Mouse (Mus musculus): ENCODE measurements at regions not wholly inside any gene's neighbourhood (a gene's known extent, or its start where the extent isn't known, plus 50 kb on each side); places are given as distances from the start of the nearest gene placed in this dataset.

GRCm38 (mm10) chr9:31794911-31795310 is 118.4 kb downstream of the Barx2 start:
- H3K9ac ChIP-seq (replicated peaks): no peak overlapping the region
- H3K27ac ChIP-seq: no peak overlapping the region
- WGBS (ENCODE audit: insufficient replicate concordance): 58% methylated on average over 2 of the region's 2 CpGs
- H3K4me1 ChIP-seq (replicated peaks; ENCODE audit: control insufficient read depth in 2 of 2, insufficient read depth in 2 of 2, low read length in 1 of 2): no peaks in the 10 kb centered on the region
- no peaks in the 10 kb centered on the region for H3K9me3 ChIP-seq (ENCODE audit: control insufficient read depth, low read length)
- no peaks in the 10 kb centered on the region for H3K27me3 ChIP-seq (ENCODE audit: control insufficient read depth, insufficient read depth, low read length)
- H3K4me2 ChIP-seq (ENCODE audit: low read depth): no peak overlapping the region
- no peak overlapping the region for H3K4me3 ChIP-seq (ENCODE audit: insufficient read depth in 1 of 2, low read depth in 2 of 2, low read length in 2 of 2)
- DNase-seq (ENCODE audit: low read depth in 3 of 3, low spot score in 3 of 3) (no peak), ATAC-seq (ENCODE audit: insufficient read depth) (no peak)
- TF ChIP-seq EP300 (IDR thresholded peaks at IDR 0.05; ENCODE audit: low read depth) (no peak), CTCF (IDR thresholded peaks at IDR 0.05; ENCODE audit: low read depth) (no peak)
- no peaks in the 10 kb centered on the region for H3K36me3 ChIP-seq (replicated peaks; ENCODE audit: control insufficient read depth, insufficient read depth, low read depth)

- 63% methylated on average over 3 of the region's 3 CpGs for WGBS (ENCODE audit: insufficient replicate concordance)
- H3K27ac ChIP-seq: no peak overlapping the region
- DNase-seq (ENCODE audit: low read depth in 3 of 3, low spot score in 3 of 3): no peak
- TF ChIP-seq CTCF (IDR thresholded peaks at IDR 0.05; ENCODE audit: low read depth) (no peak), EP300 (IDR thresholded peaks at IDR 0.05; ENCODE audit: low read depth) (no peak)
- H3K36me3 ChIP-seq (replicated peaks; ENCODE audit: control insufficient read depth, insufficient read depth, low read depth): no peaks in the 10 kb centered on the region
- H3K9ac ChIP-seq (replicated peaks): no peak overlapping the region
- no peaks in the 10 kb centered on the region for H3K27me3 ChIP-seq (ENCODE audit: control insufficient read depth, insufficient read depth, low read length)
- H3K4me2 ChIP-seq (ENCODE audit: low read depth): no peak overlapping the region
- ATAC-seq (ENCODE audit: insufficient read depth): no peak
- H3K4me3 ChIP-seq (ENCODE audit: insufficient read depth in 1 of 2, low read depth in 2 of 2, low read length in 2 of 2): no peak overlapping the region
- H3K9me3 ChIP-seq (ENCODE audit: control insufficient read depth, low read length): no peaks in the 10 kb centered on the region
- no peaks in the 10 kb centered on the region for H3K4me1 ChIP-seq (replicated peaks; ENCODE audit: control insufficient read depth in 2 of 2, insufficient read depth in 2 of 2, low read length in 1 of 2)
These were observed 137.3 kb downstream of the Barx2 start for GRCm38 (mm10) chr9:31775956-31776355.

GRCm38 (mm10) chr9:31765401-31765800 is 147.9 kb downstream of the Barx2 start:
- no peak overlapping the region for H3K27ac ChIP-seq
- H3K9me3 ChIP-seq (ENCODE audit: control insufficient read depth, low read length): no peaks in the 10 kb centered on the region
- no peaks in the 10 kb centered on the region for H3K4me1 ChIP-seq (replicated peaks; ENCODE audit: control insufficient read depth in 2 of 2, insufficient read depth in 2 of 2, low read length in 1 of 2)
- DNase-seq (ENCODE audit: low read depth in 3 of 3, low spot score in 3 of 3): no peak
- no peak overlapping the region for H3K9ac ChIP-seq (replicated peaks)
- TF ChIP-seq CTCF (IDR thresholded peaks at IDR 0.05; ENCODE audit: low read depth) (no peak), EP300 (IDR thresholded peaks at IDR 0.05; ENCODE audit: low read depth) (no peak)
- no peak overlapping the region for H3K4me3 ChIP-seq (ENCODE audit: insufficient read depth in 1 of 2, low read depth in 2 of 2, low read length in 2 of 2)
- ATAC-seq (ENCODE audit: insufficient read depth): no peak
- no peak overlapping the region for H3K4me2 ChIP-seq (ENCODE audit: low read depth)
- no peaks in the 10 kb centered on the region for H3K27me3 ChIP-seq (ENCODE audit: control insufficient read depth, insufficient read depth, low read length)
- H3K36me3 ChIP-seq (replicated peaks; ENCODE audit: control insufficient read depth, insufficient read depth, low read depth): no peaks in the 10 kb centered on the region
- 77% methylated on average over 4 of the region's 4 CpGs for WGBS (ENCODE audit: insufficient replicate concordance)

- H3K4me2 ChIP-seq (ENCODE audit: low read depth): no peak overlapping the region
- TF ChIP-seq CTCF (IDR thresholded peaks at IDR 0.05; ENCODE audit: low read depth): no peak
- no peak for TF ChIP-seq EP300 (IDR thresholded peaks at IDR 0.05; ENCODE audit: low read depth)
- no peaks in the 10 kb centered on the region for H3K9me3 ChIP-seq (ENCODE audit: control insufficient read depth, low read length)
- no peak overlapping the region for H3K27ac ChIP-seq
- ATAC-seq (ENCODE audit: insufficient read depth) (no peak), DNase-seq (ENCODE audit: low read depth in 3 of 3, low spot score in 3 of 3) (no peak)
- no peak overlapping the region for H3K9ac ChIP-seq (replicated peaks)
- 61% methylated on average over 6 of the region's 6 CpGs for WGBS (ENCODE audit: insufficient replicate concordance)
- H3K36me3 ChIP-seq (replicated peaks; ENCODE audit: control insufficient read depth, insufficient read depth, low read depth): no peaks in the 10 kb centered on the region
- H3K4me3 ChIP-seq (ENCODE audit: insufficient read depth in 1 of 2, low read depth in 2 of 2, low read length in 2 of 2): no peak overlapping the region
- no peaks in the 10 kb centered on the region for H3K4me1 ChIP-seq (replicated peaks; ENCODE audit: control insufficient read depth in 2 of 2, insufficient read depth in 2 of 2, low read length in 1 of 2)
- no peaks in the 10 kb centered on the region for H3K27me3 ChIP-seq (ENCODE audit: control insufficient read depth, insufficient read depth, low read length)
These were observed 155.2 kb downstream of the Barx2 start for GRCm38 (mm10) chr9:31757894-31758561.

GRCm38 (mm10) chr9:31730443-31730842 is 182.8 kb downstream of the Barx2 start:
- no peak overlapping the region for H3K4me3 ChIP-seq (ENCODE audit: insufficient read depth in 1 of 2, low read depth in 2 of 2, low read length in 2 of 2)
- no peak overlapping the region for H3K27ac ChIP-seq
- H3K4me2 ChIP-seq (ENCODE audit: low read depth): no peak overlapping the region
- no peaks in the 10 kb centered on the region for H3K36me3 ChIP-seq (replicated peaks; ENCODE audit: control insufficient read depth, insufficient read depth, low read depth)
- H3K4me1 ChIP-seq (replicated peaks; ENCODE audit: control insufficient read depth in 2 of 2, insufficient read depth in 2 of 2, low read length in 1 of 2): no peaks in the 10 kb centered on the region
- H3K9me3 ChIP-seq (ENCODE audit: control insufficient read depth, low read length): no peaks in the 10 kb centered on the region
- DNase-seq (ENCODE audit: low read depth in 3 of 3, low spot score in 3 of 3) (no peak), ATAC-seq (ENCODE audit: insufficient read depth) (no peak)
- H3K9ac ChIP-seq (replicated peaks): no peak overlapping the region
- TF ChIP-seq CTCF (IDR thresholded peaks at IDR 0.05; ENCODE audit: low read depth): no peak
- TF ChIP-seq EP300 (IDR thresholded peaks at IDR 0.05; ENCODE audit: low read depth): no peak
- no peaks in the 10 kb centered on the region for H3K27me3 ChIP-seq (ENCODE audit: control insufficient read depth, insufficient read depth, low read length)
